Mouse (Mus musculus) urinary bladder, postnatal 36 days (tissue): ENCODE measurements around the gene Rxfp2.

Source experiments
- DNase-seq, 2 experiments: peaks; one replicate each; pipeline ENCODE4 v3.0.0; 2022; ENCODE audit warnings: low spot score in 2 of 2, mixed read lengths in 1 of 2

The Rxfp2 gene

GRCm38 (mm10) chr5:150115271-150116092 is 97.0 kb downstream of the Rxfp2 start:
- DNase-seq: no peak

- DNase-seq: no peak
These were observed 97.9 kb downstream of the Rxfp2 start for GRCm38 (mm10) chr5:150116216-150116905.

- DNase-seq: no peak
These were observed 98.4 kb downstream of the Rxfp2 start for GRCm38 (mm10) chr5:150116906-150117216.

- no peak for DNase-seq
These were observed 99.6 kb downstream of the Rxfp2 start for GRCm38 (mm10) chr5:150118124-150118454.

- DNase-seq: peak; percentile 94 to 95
These were observed 100.2 kb downstream of the Rxfp2 start, which contains the start of gene Fry for GRCm38 (mm10) chr5:150118455-150119241. Gene Fry (plus strand): TSS chr5:150118645.

- DNase-seq: no peak
These were observed 102.2 kb downstream of the Rxfp2 start for GRCm38 (mm10) chr5:150120676-150121075.

GRCm38 (mm10) chr5:150122095-150122494 is 103.6 kb downstream of the Rxfp2 start:
- no peak for DNase-seq

GRCm38 (mm10) chr5:150122571-150122970 is 104.1 kb downstream of the Rxfp2 start:
- peak in 1 of 2 experiments; percentile 55 for DNase-seq

GRCm38 (mm10) chr5:150125920-150126319 is 107.4 kb downstream of the Rxfp2 start:
- no peak for DNase-seq

GRCm38 (mm10) chr5:150128432-150128831 is 110.0 kb downstream of the Rxfp2 start:
- no peak for DNase-seq

- DNase-seq: no peak
These were observed 111.7 kb downstream of the Rxfp2 start for GRCm38 (mm10) chr5:150130144-150130543.

- no peak for DNase-seq
These were observed 112.7 kb downstream of the Rxfp2 start for GRCm38 (mm10) chr5:150131166-150131565.
